Comparison of ENCODE assay signal across 8 mouse cellular contexts in genomic region chr7:126759050-126759671, GRCm38 (mm10). TPM values are rescaled to one million over a fixed set of nuclear protein-coding genes. Genes with fewer than 3 reads are reported as not detected.
DNase-seq lines count a peak whose midpoint lies in the region.

TSS of gene Mapk3 (plus strand) at chr7:126759601.

- no peaks in the 10 kb centered on the region for H3K9me3 ChIP-seq in megakaryocyte, embryonic 14.5 days

- H3K27me3 ChIP-seq in megakaryocyte, embryonic 14.5 days (replicated peaks) = no peaks in the 10 kb centered on the region

- H3K36me3 ChIP-seq in megakaryocyte, embryonic 14.5 days (replicated peaks; ENCODE audit: low read length) = peaks cover 37% of the 10 kb centered on the region

- H3K4me3 ChIP-seq in megakaryocyte, embryonic 14.5 days (replicated peaks) = peak within 1 kb of the TSS; percentile 100

- peaks cover 70% of the 10 kb centered on the region for H3K4me1 ChIP-seq in megakaryocyte, embryonic 14.5 days

- intact Hi-C loops in gastrocnemius, postnatal 14 days (cut with DNase I; ENCODE audit: low total_unique reads) = no loop called here

- peak; percentile 85 to 90 for DNase-seq in adrenal gland, adult 18-20 months (ENCODE audit: low spot score in 2 of 2)
- peak; percentile 96 for DNase-seq in embryo, embryonic 10.5 days (ENCODE audit: low spot score)
- DNase-seq in gastrocnemius, postnatal 14 days = peak; percentile 90
- peak; percentile 95 for DNase-seq in induced T-regulatory cell, adult 2 months (ENCODE audit: low read depth)
- peak; percentile 68 to 90 for DNase-seq in left cerebral cortex, adult 8-10 months (ENCODE audit: low spot score in 2 of 2)
- peak; percentile 83 to 87 for DNase-seq in right cerebral cortex, adult 2 months (ENCODE audit: low spot score in 2 of 2)
- peak; percentile 90 for DNase-seq in urinary bladder, postnatal 14 days (ENCODE audit: low spot score)

RNA-seq across cellular contexts. Expression of gene Mapk3, which starts in this region (rescaled TPM):
- total RNA-seq in adrenal gland, adult 18-20 months (2021) = 100 to 1,000 TPM; 123 to 131 TPM
- total RNA-seq in gastrocnemius, postnatal 14 days (2021) = 10 to 100 TPM; 35.0 to 40.0 TPM
- total RNA-seq in left cerebral cortex, adult 8-10 months (2022) = 100 to 1,000 TPM; 183 to 207 (median 190) TPM
- polyA plus RNA-seq in megakaryocyte, embryonic 14.5 days (2012; ENCODE audit: insufficient read depth, low replicate concordance) = 213 and 289 TPM in 2 replicates

Comparison
In these comparisons a context has a peak if more than half of its experiments do, and no peak if none do; other contexts are left out.
1. Peak in every context shown above with its lines: DNase-seq and H3K4me3 ChIP-seq.